Mouse (Mus musculus) left cerebral cortex, adult 11 months (tissue): Measurements from ENCODE around the gene Krt84.

Experiments used
- DNase-seq: peaks from one replicate; pipeline ENCODE4 v3.0.0; 2022; ENCODE audit warnings: low spot score

Krt84 gene

DNA sequence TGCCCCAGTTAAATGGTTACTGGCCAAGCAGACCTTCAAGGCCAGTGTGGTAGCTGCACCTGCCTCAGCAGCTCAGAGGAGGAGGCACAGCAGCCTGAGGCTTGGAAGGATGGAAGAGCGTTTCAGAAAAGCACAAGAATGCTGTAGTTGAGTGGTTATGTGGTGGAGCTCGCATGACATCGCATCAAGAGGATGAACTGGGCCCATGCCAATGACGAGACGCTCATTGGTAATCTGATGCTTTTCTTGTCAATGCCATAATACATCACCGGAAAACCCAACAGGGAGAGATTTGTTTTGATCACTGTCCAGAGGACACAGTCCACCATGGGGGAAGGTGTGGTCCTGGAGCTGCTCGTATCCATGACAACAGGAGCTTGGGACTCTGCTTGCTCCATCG, 37.4 kb downstream of the Krt84 start:
- DNase-seq = no peak

- no peak for DNase-seq
These were observed 38.4 kb downstream of the Krt84 start for GRCm38 (mm10) chr15:101494203-101494602.

DNA sequence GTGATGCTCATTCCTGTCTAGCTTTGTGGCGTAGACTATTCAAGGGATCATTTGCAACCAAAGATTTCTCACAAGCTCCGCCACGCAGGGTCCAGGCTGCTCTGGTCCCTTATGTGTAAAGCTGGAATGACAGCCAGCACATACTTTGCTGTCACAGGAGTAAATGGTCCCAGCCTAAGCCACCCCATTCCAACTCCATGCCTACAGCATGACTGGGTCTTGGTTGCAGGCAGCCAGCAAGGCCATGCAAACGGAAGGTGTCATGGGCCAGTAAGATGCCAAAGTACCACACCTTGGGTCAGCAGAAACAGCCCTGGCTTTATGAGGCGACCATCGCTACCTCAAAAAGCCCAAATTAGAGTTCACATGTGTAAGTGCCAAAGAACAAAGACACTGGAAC, 38.9 kb downstream of the Krt84 start:
- no peak for DNase-seq

- DNase-seq = no peak
These were observed 39.9 kb downstream of the Krt84 start for GRCm38 (mm10) chr15:101492718-101493117.

- no peak for DNase-seq
These were observed 41.2 kb downstream of the Krt84 start, which contains the start of gene Krt83 for GRCm38 (mm10) chr15:101491431-101491830. Gene Krt83, minus strand, starts transcription at chr15:101491512.

- DNase-seq = peak; percentile 26
These were observed 46.5 kb downstream of the Krt84 start for GRCm38 (mm10) chr15:101485911-101486635.

DNA sequence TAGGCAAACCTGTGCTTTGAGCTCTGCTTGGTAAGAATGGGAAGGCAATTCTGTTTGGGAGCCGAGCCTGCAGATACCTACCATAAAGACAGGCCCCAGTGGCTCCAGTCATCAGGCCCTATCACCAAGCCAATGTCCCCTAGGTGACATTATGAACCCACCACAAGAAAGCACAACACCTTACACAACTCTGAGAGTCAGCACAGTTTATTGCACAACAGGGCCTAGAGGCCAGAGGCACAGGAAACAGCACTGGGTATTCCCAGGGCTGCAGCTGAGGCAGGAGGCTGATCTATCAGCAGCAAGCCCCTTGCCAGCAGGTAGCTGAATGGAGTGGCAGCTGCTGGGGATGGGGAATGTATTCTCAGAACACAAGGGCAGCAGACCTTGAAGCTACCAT, 47.7 kb downstream of the Krt84 start:
- no peak for DNase-seq

- no peak for DNase-seq
These were observed 49.0 kb downstream of the Krt84 start for GRCm38 (mm10) chr15:101483646-101484045.

DNA sequence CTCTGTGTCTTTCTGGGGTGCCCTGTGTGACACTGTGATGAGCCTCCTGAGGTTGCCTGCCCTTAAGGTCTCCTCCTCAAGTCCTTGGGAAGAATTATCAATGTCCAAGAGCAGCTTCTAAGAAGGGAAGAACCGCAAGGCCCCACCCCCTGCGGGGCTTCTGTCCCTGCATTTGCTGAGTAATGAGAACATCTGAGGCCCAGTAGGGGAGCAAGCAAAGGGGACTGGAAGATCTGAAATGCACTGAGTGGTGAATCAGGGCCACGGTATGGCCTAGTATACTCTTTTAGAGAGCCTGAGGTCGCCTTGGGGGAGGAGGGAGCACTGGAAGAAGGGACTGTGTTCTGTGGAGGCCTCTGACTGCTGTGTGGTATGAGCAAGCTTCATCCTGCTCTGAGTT, 50.6 kb downstream of the Krt84 start:
- no peak for DNase-seq

GRCm38 (mm10) chr15:101479666-101480060, 53.0 kb downstream of the Krt84 start:
- no peak for DNase-seq

DNA sequence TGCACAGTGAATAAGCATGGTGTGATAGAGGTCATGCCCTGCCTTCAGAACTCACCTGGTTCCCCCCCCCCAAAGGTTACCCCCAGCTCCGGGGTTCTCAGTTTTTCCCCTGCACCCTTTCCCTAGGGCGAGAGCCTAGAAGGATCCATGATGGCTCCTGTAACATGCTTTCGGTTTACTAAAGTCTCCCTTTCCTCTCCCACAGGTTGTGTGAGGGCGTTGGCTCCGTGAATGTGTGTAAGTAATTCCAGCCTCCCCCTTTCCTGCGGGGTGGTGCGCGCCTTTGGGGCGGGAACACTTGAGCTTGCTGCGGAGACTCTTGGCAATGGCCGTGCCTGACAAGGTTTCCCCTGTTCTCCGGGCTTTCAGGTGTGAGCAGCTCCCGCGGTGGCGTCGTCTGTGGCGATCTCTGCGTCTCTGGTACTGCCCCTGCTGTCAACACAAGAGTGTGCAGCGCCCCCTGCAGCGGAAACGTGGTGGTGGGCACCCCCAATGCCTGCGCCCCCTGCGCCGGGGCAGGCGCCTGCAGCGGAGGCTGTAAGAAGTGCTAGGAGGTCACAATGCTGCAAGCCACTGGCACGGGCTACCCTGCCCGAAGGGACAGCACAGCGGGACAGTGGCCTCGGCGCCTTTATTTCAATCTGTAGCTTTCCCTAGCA, 53.5 kb downstream of the Krt84 start:
- peak; percentile 19 for DNase-seq
